Mouse (Mus musculus) heart, adult 18-20 months (tissue): ENCODE measurements around the gene Chchd1. TPM values are rescaled to one million over a fixed set of nuclear protein-coding genes. Genes with fewer than 3 reads are reported as not detected.

Experiments used
- DNase-seq, 2 experiments: peaks; one replicate each; pipeline ENCODE4 v3.0.0; 2021 to 2022; ENCODE audit warnings: mixed read lengths in 1 of 2
- long read RNA-seq, 2 experiments: library from polyadenylated mRNA; stranded (forward); transcript quantifications; one replicate each; pipeline ENCODE4 v2.0.0; 2021
- total RNA-seq, 2 experiments: library from RNA; stranded (reverse); gene quantifications; 2 replicates each; pipeline ENCODE4 v1.2.3; 2021

Gene Chchd1
- total RNA-seq: 100 to 1,000 TPM; 108 to 122 TPM
- long read RNA-seq, experiment 1, transcript Chchd1-201 (3 exons, 616 nt): major isoform, 97 of 104 reads
- long read RNA-seq, experiment 1, partial matches to known transcripts: 4 of 104 reads
- long read RNA-seq, experiment 1, other reads (novel, unspliced or antisense): 1 of 104 reads
- long read RNA-seq, experiment 2, transcript Chchd1-201 (3 exons, 616 nt): major isoform, 85 of 88 reads
- long read RNA-seq, experiment 2, partial matches to known transcripts: 1 of 88 reads
- long read RNA-seq, experiment 2, other reads (novel, unspliced or antisense): 1 of 88 reads

- peak; percentile 93 to 97 for DNase-seq
Measured at GRCm38 (mm10) chr14:20702741-20703381, at the start of gene Chchd1. Gene Chchd1 (plus strand): TSS chr14:20703006.

GRCm38 (mm10) chr14:20654690-20655421 is 48.0 kb upstream of the Chchd1 start:
- no peak for DNase-seq

DNA sequence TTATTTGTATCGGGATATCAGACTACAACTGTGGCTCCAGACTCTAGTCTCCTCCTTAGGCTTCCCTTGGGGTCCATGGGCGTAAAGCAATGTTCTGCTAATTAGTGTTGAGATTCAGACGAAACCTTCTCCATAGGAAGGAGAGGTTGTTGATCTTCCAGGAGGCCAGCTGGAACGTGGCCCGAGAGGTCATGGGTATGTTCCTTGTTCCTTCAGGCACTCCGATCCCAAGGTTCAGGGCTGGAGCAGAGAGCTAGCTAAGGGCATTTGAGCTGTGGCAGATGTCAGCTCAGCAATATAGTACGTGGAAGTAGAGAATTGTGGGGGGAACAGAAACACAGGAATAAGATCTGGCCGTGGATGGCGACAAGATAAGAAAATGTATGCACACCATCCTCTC is 47.1 kb upstream of the Chchd1 start:
- no peak for DNase-seq

- DNase-seq: no peak
Measured at GRCm38 (mm10) chr14:20656361-20656760, 46.4 kb upstream of the Chchd1 start, which contains the start of gene Myoz1. Gene Myoz1 (minus strand): TSS chr14:20656540.

GRCm38 (mm10) chr14:20658326-20658725 is 44.5 kb upstream of the Chchd1 start:
- DNase-seq: peak; percentile 59 to 76

DNA sequence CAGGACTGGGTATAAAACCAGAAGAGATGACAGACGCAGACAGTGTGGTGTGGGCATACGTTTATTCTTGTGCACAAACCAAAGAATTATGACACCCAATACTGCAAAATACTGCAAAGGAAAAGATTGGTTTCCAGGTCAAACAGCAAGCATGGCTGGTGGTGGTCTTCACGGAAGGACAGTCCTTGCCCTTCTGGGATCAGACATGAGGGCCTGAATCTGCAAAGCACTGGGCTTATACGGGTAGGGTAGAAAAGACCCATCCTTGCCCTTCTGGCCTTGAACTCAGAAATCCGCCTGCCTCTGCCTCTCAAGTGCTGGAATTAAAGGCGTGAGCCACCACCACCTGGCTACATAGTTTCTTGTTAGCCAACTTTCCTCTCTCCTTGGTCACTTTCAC is 43.9 kb upstream of the Chchd1 start:
- no peak for DNase-seq

DNA sequence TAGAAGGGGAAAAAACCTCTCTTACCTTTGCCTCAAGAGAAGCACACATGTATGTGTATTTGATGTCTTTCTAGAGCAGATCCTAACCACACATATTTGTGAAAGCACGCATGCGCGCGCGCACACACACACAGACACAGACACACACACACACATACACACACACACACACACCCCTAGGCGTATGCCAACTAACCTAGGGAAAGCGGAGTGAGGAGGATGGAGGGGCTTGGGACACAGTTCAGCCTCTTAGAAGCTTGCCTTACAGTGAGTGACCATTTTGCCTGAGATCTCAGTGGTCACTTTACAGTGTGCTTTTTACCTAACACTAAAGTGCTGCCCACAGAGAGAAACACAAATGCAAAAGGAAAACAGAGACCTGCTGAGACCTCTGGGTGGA is 43.1 kb upstream of the Chchd1 start:
- DNase-seq: no peak

GRCm38 (mm10) chr14:20660827-20661660 is 41.8 kb upstream of the Chchd1 start:
- peak; percentile 97 for DNase-seq

DNA sequence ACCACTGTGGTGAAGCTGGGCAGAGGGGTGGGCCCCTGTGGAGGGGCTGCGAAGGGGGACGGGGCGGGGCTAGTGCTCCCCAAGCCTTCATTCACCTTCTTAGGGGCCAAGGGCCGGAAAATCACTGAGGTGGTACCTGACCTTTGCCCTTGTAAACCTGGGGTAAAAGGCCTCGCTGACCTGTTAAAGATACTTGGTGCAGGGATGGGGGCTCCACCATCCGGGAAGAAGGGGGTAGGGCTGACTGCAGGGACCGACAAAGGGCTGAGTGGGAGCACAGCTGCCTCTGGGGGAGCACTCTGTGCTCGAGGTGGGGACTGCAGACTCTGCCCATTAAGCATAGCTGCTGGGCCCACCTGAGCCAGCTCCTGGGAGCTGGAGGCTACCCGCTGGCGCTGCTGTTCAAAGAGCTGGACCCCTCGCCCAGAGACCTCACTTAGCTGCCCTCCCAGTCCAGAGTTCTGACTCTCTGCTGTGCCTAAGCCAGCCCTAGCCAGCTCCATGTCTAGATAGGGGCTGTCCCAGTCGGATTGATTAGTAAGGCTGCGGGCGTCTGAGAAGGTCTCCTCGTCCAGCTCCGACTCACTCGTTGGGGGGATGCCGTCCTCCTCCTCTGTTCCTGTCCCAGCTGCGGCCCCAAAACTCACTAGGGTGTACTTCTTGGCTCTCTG is 41.0 kb upstream of the Chchd1 start:
- DNase-seq: no peak

DNA sequence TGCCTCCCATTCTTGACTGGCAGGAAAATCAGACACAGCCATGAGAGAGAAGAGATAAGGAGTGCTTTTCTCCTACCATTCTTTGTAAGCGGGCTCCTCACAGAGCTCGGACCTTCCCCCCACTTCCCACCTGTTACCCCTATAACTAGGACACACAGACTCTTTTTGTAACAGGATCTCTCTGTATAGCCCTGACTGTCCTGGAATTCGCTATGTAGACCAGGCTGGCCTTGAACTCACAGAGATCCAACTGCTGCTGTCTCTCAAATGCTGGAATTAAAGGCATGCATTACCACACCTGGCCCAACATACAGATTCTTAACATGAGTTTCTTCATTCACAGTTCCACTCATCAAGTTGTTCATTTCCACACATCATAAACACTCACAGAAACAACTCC is 40.1 kb upstream of the Chchd1 start:
- DNase-seq: no peak

DNA sequence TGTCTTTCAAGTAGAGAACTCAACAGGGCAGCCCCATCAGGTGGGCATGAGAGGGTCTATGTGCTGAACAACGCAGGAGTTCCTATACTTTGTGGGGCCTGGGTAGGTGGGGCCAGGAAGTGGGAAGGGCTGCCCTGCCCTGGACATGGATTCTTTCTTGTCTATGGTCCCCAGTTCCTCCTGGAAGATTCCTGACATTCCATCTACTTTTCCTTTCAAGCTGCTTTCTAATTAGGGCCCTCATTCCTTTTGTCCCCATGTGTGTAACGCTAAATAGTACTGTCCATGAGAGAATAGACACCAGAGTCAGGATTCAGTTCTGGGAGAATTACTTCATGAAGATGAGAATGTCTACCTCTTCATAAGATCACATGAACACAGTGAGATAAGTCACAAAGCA is 39.2 kb upstream of the Chchd1 start:
- DNase-seq: no peak

DNA sequence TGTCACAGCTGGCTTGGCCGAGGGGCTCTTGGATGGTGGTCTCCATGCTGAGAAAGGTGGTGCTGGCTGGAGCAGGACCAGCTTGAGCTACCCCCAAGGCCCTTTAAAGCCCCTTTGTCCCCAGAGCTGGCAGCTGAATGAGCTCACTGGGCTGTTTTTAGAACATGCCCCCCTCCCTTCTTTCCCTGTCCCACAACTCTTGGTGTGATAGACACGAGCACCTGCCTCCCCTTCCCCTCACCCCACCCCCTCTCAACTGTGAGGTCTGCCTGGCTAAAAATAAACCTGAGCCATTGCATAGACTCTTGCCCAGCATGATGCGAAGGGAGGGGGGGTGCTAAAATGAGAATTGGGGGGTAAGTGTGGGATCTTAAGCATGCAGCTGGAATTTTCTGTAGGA is 38.4 kb upstream of the Chchd1 start:
- DNase-seq: peak; percentile 50 to 57

DNA sequence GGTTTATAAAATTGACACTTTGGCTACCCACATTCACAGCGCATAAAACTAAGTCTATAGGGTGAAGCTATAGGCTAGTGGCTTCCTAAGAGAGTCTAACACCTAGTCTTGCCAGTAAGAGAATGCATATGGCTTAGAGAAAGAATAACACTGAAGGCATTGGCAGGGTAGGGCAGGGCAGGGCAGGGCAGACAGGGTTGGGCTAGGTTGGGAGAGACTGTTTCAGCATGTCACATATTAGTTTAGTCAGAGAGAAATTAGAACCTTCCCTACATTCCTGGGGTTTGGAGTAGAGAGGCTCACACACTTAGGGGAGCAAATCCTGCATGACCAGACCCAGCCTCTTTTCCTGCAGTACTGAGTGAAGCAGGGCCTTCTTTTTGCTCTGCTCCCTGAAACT is 35.3 kb upstream of the Chchd1 start:
- no peak for DNase-seq

DNA sequence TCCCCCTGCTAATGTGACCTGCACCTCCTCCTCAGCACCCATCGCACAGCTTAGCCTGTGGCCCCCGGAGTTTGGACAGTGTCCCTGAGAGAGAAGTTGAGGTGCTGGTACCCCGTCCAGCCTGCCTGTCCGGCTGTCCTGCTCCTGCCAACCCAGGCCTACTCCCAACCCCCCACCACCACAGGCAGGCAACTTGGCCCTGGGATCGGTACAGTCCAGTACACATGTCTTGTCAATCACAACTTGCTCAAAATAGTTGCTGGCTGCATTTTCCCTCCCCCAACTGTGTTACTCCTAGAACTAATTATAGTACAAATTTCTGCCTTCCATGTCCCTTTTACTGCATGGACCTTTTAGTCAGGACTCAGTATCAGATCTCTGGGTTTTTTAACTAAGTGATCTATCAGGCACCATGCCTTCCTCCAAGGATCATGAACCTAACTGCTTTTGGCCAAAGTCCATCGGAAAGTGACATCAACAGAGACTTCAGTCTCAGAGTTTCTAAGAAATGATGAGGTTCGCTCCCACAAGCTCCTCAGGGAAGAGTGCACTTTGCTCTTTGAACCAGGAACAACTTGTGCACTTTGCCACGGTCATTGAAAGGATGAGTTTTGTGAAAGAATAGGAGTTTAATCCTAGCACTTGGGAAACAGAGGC is 34.5 kb upstream of the Chchd1 start, which contains the start of gene Synpo2l:
TSS of gene Synpo2l (minus strand) at position 201 of the 657 bp plus-strand sequence.
- peak; percentile 75 to 84 for DNase-seq

- DNase-seq: no peak
Measured at GRCm38 (mm10) chr14:20672990-20673389, 29.8 kb upstream of the Chchd1 start.

- DNase-seq: peak in 1 of 2 experiments; percentile 81
Measured at GRCm38 (mm10) chr14:20673735-20674063, 29.1 kb upstream of the Chchd1 start.

GRCm38 (mm10) chr14:20674064-20674833 is 28.6 kb upstream of the Chchd1 start, which contains the start of gene Sec24c:
Gene Sec24c (plus strand): TSS chr14:20674308.
- DNase-seq: peak; percentile 98 to 100

DNA sequence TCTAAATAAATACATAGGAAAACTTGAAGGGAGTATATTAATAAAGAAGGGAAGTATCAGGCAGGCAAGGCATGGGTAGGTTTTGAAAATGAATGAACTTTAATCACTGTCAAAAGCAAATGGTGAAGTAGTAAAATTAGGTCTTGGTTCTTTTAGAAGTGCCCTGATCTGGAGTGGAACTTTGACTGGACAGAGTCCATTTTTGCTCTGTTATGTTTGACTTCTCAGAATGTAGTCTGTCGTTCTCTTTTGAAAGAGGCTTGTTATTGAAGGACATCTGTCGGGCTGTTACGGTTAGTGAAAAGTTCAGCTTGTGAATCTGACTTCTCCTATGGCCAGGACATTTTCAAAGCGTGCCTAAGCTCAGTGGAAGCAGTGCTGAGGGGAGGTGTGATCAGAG is 24.9 kb upstream of the Chchd1 start:
- no peak for DNase-seq

- DNase-seq: no peak
Measured at GRCm38 (mm10) chr14:20681742-20682141, 21.1 kb upstream of the Chchd1 start.

- DNase-seq: peak in 1 of 2 experiments; percentile 52
Measured at GRCm38 (mm10) chr14:20682498-20682897, 20.3 kb upstream of the Chchd1 start.
